Mouse (Mus musculus): ENCODE measurements around the gene Hoxa13.
A peak's percentile ranks its signal among the peaks of the same experiment; 100 is the strongest.

The Hoxa13 gene

GRCm38 (mm10) chr6:52221993-52222685 is 38.5 kb downstream of the Hoxa13 start:
- peak; percentile 28 for DNase-seq (ENCODE audit: low read depth)

DNA sequence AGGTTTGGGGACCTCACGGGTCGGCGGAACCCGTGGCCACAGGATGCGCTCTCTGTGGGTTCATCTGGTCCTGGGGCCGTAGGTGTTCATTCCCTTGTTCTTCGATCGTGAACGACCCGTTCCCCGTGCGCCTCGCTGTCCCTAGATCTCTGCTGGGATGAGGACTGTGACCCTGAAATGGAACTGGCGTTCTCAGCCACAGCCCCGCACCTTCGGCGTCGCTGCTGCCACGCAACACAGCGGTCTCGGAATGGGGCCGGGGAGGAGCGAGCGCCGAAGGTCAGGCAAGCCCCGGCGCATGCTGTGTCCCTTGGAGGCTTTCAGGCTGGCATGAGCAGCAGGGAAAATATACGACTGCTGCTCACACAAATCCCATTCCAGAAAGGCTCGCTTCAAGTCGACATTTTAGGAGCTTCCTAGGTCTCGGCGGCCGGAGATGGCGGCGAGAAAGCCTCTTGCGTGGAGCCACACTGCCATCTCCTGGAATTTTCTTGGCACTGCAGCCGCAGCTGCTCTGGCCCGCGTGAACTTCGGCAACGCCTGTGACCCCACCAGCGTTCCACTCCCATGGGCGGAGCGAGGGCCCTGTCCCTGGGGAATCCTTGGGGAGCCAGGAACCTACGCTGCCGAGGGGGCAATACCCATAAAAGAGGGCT is 39.2 kb downstream of the Hoxa13 start, which contains the start of gene Hoxa7:
Hoxa7 (minus strand) TSS at position 518 of the 656 bp plus-strand sequence.
- peak; percentile 91 for DNase-seq (ENCODE audit: low read depth)

DNA sequence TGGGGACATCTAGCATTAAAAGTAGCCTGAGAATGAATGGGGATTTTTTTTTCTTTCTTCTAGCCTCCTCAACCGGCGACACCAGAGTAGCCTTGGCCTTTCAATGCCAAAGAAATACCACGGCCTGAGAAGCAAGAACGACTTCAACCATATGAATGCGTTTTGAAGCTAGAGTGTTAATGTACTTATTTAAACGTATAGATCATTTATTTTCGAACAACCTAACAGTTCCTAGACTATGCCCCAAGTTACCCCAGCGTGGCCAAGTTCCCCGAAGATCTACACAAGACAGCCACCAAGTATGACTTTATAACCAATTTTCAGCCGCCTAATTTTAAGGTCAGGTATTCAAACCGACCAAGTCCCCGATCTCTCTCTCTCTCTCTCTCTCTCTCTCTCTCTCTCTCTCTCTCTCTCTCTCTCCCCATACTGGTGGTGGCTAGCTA is 39.8 kb downstream of the Hoxa13 start:
- peak; percentile 55 for DNase-seq (ENCODE audit: low read depth)

- DNase-seq (ENCODE audit: low read depth): peak; percentile 41
Observed at GRCm38 (mm10) chr6:52220003-52220864, 40.4 kb downstream of the Hoxa13 start.

DNA sequence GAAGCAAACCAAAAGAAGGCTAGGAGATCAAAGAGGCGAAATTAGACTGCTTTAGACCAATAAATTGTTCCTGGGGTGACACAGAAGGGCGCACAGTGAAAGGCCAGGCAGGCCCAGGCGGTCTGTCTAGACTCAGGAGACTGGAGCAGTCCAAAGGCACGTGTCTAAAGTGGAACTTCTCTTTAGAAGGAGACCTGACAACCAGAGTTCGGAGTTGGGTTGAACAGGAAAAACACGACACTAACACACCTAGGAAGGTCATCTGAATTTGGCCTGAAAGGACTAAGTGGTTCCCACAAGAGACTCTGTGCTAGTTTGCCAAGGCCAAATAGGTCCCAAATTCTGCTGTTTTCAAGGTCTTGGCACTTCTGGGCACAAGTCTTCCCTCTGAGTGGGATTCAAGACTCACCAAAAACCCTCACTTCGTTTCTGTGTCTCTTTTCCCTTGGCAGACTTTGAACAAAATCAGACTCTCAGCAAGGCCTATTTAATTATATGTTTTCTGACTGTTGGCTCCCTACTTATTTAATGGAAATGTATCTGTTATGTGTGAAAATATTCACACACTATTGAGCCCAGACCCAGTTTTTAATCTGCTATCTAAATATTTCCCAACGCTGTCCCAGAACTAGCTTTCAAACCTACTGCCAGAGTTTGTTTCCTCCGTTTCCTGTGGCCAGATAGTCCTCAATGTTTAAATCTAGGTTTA is 41.3 kb downstream of the Hoxa13 start:
- DNase-seq (ENCODE audit: low read depth): peak; percentile 20

DNA sequence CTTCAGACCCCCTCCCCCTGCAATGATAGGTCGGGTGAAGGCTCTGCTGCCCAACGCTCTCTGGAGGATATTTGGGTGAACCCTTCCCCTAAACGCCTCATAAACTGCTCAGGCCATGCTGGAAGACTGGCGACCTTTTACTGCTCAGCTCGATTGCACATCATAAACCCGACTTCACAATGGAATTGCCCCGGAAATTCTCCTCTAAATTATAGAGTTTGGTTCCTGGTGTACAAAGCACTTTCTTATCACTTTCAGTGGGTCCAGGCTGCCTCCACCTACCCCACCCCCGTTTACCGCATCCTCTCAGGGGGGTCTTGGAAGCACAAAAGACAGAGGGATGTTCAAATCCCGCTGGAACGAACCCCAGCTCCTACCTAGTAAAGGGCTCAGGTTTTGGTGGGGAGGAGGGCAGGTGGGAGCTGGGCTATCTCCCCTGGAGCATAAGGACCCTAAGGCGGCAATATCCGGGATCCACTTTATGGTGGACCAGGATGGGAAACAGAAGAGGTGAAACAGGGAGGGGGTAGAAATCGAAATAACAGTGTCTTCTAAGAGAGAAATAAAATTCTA is 42.0 kb downstream of the Hoxa13 start:
- peak; percentile 7 for DNase-seq (ENCODE audit: low read depth)

DNA sequence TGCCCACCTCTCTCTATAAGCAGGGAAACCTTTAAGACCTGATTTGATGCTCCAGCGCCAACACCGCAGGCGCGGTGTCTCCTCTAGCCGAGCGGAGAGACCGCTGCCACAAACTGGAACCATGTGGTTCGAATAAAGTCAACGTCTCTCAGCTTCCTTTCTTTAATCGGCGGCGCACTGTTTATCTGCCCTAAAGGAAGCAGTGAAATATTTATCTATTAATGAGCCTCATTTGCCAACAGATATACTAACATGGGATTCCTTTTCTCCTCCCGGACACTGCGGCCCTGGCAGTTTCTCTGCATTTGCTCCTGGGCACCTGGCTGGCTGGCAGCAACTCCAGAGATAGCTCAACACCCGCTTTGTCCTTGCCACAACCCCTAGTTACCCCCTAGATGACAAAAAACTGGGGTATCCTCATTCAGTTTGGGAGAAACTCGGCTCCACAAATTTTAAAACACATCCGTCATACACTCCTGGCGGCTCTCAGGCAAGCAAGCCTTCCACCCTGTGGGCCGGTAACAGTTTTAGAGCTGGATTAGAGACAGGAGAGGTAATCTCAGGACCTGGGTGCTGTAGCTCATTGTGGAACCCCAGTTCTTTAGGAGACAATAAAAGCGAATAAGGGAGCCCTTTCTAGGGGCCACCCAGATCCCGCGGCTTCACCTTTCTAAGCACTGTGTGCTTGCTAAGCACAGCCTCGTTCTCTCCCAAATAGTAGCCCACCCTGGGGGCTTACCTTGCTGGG is 42.6 kb downstream of the Hoxa13 start:
- peak; percentile 50 for DNase-seq (ENCODE audit: low read depth)

DNA sequence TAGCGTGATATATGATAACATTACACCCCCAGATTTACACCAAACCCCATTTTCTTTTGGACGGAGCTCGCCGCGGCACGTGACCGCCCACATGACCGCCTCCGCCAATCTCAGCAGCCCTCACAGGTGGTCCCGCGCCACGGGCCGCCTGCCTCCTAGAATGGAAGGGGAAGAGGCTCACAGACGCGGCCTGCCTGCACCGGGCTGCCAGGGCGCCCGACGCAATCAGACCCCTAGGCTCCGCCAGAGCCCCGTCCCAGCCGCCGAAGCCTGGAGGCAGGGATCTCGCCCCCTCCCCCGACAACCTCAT is 43.3 kb downstream of the Hoxa13 start:
- DNase-seq (ENCODE audit: low read depth): peak; percentile 71

- DNase-seq (ENCODE audit: low read depth): peak; percentile 53
Observed at GRCm38 (mm10) chr6:52216691-52217458, 43.8 kb downstream of the Hoxa13 start.

DNA sequence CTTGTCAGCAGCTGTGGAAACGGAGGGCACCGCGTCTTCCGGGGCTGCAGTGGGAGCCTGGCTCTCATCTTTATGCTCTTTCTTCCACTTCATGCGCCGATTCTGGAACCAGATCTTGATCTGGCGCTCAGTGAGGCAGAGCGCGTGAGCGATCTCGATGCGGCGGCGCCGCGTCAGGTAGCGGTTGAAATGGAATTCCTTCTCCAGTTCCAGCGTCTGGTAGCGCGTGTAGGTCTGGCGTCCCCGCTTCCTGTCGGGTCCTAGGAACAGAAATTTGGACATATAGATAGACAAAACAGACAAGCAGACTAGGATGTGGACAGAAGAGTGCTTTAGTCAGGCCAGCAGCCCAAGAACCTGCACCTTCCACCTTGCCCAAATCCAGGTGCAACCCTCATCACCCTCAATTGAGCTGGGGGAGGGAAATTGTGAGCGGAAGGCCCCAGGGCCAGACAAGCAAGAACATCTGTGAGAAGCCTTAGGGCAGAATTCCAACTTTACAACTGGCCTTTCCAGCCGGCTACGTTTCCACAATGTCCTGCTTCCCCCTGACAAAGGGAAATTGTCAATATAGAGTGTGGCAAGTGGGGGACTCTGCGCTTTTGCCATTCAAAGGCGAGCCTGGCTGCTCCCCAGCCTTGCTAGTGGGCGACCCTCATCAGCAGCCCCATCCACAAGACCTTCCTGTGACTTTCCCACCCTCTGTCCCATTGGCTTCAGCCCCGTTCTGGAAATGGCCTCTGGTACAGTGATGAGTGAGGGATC is 44.7 kb downstream of the Hoxa13 start:
- DNase-seq (ENCODE audit: low read depth): peak; percentile 30

- DNase-seq (ENCODE audit: low read depth): peak; percentile 11
Observed at GRCm38 (mm10) chr6:52215070-52215469, 45.6 kb downstream of the Hoxa13 start.

- peak; percentile 17 for DNase-seq (ENCODE audit: low read depth)
Observed at GRCm38 (mm10) chr6:52214271-52214670, 46.4 kb downstream of the Hoxa13 start.

DNA sequence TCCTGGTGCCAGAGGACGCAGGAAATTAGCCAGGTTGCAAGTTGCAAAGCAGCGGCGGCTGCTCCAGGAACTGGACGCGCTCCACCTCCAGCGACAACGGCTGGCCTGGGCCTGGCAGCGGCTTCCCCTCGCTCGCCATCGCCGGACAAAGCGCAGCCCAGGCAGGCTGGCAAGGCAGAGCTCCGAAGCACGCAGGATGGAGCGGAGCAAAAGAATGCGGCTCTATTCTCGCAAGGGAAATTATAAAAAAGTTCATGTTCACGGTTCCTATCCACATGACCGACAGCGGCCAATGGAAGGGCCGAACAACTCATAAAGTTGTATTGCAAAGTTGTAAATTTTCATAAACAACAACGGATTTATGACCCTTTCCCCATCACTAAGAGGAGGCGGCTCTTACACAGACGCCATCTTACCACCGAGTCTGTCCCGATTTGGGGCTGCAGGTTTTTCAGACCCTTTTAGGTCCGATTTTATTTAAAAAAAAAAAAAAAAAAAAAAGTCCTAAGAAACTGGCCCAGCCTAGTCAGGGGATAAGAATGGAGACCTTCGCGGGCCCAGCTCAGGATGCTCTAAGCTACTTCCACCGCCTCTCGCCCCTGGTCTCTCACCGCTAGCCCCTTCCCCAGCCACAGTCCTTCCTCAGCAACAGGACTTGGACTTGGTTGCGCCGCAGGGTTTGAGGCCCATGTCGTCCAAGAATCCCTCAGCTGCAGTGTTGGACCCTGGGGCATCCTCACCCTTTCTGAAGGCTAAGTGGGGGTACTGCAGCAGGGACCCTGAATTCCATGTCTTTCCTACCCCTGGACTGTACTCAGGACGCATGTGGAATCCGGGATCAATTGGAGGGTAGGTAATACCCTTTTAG is 47.3 kb downstream of the Hoxa13 start, which contains the start of the genes Hoxa3 and Gm28308:
Hoxa3 (minus strand) TSS at position 218 of the 868 bp plus-strand sequence.
Gm28308 (minus strand) TSS at position 221 of the 868 bp plus-strand sequence.
- DNase-seq (ENCODE audit: low read depth): peak; percentile 15

- DNase-seq (ENCODE audit: low read depth): peak; percentile 61
Observed at GRCm38 (mm10) chr6:52212556-52213118, 48.0 kb downstream of the Hoxa13 start.

DNA sequence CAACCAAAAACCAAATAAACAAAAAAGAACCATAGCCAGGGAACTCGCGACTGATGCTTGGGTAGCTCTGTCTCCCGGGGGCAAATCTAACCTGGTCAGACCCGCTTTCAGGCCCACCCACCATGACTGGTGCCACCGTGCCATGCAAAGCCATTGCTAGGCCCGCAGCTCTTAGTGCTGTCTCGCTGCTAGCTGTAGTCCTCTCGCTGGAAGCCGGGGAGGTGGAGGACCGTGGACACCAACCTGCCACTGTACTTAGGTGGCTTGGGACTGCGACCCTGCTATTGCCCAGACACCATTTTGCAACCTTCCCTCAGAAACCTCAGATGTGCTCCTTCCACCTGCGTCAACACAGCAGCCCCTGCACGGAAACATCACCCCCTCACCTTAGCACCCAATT is 48.7 kb downstream of the Hoxa13 start:
- DNase-seq (ENCODE audit: low read depth): no peak

DNA sequence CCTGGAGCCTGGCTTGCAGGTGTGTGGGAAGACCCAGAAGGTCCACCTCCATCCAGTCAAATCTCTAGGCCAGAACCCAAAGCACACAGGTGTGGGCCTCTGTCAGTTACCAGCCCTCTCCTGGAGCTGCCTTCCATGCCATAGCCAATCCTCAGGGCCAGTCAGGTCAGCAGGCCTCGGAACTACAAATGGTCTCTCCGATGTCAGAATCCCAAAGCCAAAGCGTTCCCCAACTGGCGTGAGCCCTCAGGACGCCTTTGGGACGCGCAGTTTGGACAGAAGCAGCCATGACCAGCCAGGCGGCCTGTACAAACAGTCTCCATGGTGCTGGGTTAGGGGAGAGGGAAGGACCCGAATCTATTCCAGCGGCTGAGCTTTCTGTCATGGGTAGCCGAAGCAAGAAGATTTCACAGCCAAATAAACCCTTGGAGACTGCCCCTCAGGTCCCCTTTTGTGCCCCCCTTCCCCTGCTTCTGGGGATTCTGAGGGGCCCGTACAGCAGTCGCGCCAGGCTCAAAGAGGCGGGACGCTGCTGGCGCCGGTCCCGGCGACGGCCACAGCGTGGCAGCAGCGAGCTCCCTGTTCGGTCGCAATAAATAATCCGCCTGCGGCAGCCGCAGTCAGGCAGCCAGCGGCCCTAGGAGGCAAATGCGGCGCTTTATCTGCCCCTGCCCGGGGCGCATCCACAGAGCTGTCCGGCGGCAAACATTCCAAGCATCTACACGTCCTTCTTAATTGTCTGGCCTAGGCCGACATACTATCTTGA is 49.3 kb downstream of the Hoxa13 start:
- DNase-seq (ENCODE audit: low read depth): peak; percentile 82

GRCm38 (mm10) chr6:52209685-52210046 is 51.0 kb downstream of the Hoxa13 start:
- DNase-seq (ENCODE audit: low read depth): no peak
